Mouse (Mus musculus) kidney, adult 8-10 months (tissue): ENCODE results near the gene Polr2g.
"Not testable (repeated sequence)": the region's sequence is repeated elsewhere in the genome, so short reads cannot be mapped to it uniquely, and the experiment has no call there.

ENCODE experiments used
- DNase-seq, 2 experiments: peaks; one replicate each; pipeline ENCODE4 v3.0.0; 2022

Polr2g gene

DNA sequence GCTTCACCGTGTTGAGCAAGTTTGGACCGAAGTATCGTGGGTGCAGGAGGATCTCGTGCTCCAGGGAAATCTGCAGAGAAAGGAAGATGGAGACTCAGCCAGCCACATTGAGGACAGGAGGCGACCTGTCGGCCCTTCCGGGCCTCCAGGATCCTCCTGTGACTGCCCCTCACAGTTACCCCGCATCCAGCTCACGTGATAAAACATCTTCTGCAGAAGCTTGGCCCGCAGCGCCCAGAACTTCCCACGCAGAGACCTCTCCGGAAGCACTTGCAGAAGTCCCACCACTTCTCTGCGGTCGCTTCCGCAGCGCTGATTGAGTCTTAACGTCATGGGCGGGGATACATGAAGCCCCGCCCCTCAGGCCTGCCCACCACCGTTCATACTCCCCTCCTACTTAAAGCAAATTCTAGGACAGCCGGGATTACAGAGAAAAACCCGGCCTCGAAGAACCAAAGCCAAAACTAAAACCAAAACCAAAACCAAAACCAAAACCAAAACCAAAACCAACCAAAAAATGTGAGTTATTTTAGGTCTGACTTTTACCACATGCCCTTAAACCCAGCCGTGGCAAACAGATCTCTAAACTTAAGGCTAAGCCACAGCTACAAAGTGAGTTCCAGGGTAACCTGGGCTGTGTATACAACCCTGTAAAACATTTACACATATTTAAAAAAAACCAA lies at the start of gene Polr2g:
Polr2g (minus strand) TSS at position 314 of the 683 bp plus-strand sequence.
- peak; percentile 93 for DNase-seq

DNA sequence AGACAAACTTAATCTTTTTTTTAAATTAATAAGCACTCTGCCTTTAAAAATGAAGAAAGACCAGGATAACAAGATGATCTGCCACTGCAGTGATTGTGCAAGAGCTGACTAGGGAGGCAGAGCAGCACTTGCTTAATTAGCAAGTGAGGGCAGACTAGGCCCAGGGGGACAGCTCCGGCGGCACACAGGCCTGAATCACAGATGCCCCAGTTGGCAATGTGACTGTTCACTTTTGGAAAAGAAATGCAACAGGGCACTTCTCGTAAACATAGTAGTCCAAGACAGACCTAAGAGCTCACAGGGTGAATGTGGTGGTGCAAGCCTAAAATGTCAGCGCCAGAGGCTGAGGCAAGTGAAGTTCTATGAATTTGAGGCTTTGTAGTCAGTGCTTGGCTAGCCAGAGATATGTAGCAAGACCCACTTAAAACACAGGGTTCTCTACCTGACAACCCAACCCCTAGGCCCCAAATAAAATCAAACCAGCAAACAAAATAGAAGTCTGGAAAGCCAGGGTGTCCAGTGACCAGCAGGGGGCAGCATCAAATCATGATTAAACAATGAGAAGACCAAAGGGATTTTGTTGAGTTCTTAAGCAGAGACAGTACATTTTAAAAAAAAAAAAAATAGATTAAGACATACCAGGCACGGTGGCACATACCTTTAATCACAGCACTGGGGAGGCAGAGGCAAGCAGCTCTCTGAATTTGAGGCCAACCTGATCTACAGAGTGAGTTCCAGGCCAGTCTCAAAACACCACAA lies 46.2 kb upstream of the Polr2g start:
- peak; percentile 60 to 78 for DNase-seq

DNA sequence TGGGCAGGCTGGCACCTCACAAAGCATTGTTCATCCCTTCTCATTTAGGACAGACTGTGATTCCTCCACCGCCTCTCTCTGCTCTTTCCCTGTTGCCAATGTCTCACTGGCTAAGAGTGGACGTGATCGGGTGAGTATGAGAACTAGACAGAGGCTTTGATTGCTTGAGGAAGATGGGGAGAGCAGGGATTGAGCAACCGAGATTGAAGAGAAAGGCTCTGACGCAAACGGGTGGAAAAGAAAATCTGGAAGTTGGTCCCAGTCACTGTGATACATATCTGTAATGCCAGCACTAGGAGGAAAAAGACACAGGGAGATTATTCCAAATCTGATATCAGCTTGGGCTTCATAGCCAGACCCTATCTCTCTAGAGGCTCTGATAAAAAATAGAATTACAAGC lies 44.6 kb upstream of the Polr2g start:
- no peak for DNase-seq

DNA sequence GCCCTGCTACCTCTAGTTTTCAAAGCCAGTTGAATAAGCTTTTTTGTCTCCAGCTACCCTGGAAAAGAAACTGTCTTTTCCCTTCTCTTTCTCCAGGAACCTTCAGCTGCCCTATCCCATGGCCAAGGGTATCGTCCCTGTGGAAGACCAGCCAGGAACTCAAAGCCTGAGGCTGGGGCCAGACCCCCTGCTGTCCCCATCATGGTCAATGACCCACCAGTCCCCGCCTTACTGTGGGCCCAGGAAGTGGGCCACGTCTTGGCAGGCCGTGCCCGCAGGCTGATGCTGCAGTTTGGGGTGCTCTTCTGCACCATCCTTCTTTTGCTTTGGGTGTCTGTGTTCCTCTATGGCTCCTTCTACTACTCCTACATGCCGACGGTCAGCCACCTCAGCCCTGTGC lies 42.6 kb upstream of the Polr2g start:
- DNase-seq = no peak

DNA sequence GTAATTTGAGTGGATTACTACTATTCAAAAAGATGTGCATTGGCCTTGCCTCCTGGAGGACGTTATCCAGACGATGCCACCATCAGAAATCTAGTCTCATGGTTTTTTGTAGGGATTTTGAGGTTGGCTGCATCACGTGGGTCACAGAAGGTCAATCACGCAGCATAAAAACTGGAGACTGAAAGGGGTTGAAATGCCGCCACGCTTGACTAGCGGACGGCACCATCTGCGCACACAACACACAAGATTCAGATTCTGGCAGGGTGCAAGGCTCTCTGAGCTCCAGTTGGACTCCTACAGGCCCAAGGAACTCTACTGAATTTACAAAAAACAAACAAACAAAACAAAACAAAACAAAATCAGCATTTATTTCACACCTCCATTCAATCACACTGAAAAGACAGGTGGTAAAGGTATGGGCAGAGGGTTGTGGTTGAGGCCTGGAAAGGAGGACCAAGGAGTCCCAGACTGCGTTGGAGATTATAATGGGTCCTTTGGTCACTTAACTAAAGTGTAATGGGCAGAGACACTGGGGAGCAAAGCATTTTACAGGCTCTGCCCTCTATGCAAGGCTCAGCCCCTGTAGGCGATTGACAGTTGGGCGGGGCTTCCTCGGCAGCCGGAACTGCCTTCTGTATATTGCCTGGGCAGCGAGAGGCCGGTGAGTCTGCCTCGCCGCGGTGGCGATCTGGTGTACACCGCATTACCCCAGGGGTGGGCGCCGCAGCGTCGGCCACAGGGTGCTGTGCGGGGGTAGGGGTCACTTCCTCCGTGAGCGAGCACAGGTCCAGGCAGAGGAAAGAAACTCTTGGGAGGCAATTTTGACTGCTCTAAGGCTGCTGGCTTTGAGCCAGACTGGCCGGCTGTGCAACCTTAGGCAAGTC lies 41.8 kb upstream of the Polr2g start:
- DNase-seq = peak; percentile 79 to 86

DNA sequence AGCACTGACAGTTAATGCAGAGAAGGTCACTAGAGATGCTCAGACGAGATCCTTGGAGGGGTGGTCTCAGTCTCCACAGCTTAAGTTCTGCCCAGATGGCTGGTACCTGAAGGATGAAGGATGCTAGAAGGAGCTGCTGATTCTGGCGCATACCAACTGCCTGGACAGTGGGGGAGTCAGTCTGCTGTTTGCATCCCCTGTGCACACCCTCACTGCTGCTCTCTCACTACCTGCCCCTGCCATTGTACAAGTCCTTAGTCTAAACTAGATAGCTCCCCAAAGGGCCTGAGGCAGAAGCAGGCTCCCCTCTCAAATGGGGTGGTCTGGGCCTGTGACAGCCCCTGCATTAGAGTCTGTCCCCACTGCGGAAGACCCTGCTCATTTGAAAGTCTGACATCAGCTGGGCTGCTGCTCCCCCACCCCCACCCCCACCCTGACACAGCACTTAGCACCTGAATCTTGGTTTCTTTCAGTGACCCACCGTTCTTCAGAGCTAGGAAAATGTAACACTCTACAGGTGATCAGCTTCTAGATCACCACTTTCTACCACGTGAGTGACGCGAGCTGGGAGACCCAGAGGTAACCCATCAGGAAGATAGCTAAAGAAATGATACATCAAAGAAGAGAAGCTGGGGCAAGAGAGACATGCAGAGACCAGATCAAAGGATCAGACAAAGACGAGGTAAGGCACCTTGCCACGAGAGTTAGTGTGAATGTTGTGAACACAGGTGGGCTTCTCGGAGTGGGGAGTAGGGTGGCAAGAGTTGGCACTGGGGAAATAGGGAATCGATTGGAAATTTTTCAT lies 40.9 kb upstream of the Polr2g start, which contains the start of gene Gng3:
Gng3 (minus strand) TSS at position 92 of the 805 bp plus-strand sequence.
- no peak for DNase-seq

DNA sequence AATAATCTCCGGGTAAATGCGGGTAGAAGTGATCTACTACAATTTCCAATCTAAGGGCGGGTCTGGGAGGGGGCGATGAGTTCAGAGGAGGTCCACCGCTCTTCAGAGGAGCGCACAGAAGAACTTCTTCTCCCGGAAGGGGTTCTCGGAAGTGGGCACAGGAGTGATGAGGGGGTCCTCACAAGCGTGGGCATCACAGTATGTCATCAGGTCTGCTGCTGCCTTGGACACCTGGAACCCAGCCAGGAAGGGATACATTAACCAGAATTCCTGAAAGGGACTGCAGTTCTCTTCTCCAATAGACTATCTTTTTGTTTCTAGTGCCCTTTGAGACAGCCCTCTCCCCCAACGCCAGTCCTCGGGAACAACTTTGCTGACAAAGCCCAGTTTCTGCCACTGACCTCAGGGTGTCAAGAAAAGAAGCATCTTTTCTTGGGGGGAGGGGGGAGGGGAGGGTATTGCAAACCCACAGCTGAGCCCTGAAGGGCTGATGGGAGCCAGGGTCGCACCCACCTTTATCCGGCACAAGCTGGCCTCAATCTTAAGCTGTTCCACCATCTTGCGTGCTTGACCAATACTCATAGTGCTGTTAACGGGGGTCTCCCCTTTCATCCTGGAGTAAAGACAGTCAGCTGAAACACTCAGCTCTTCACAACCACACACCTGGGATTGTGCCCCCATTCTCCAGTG lies 39.8 kb upstream of the Polr2g start:
- peak; percentile 73 to 76 for DNase-seq

DNA sequence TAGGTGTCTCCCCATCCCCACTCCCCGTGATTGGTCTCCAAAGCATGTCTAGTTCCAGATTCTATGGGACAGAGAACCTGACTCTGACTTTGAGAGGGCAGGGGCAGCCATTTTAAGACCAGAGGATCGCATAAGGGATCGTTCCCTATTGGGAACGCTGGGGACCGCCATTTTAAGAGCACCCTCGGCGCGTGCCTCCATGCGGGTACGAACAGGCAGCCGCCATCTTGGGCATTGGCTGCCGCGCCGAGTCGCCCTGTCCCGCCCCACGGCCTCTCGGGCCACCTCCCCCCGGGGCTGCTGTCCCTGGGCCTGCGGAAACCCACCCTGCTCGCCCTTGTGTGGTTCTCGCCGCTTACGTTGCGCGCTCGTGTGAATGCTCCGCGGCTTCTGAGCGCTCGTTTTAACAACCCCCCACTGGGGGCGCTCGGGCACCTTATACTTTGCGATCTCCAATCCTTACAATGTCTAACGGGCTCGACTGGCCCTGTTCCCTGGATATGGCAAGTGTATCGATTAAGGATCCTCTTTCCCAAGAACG lies 38.9 kb upstream of the Polr2g start, which contains the start of gene Bscl2:
Bscl2 (plus strand) TSS at position 217 of the 541 bp plus-strand sequence.
- peak; percentile 73 to 86 for DNase-seq

DNA sequence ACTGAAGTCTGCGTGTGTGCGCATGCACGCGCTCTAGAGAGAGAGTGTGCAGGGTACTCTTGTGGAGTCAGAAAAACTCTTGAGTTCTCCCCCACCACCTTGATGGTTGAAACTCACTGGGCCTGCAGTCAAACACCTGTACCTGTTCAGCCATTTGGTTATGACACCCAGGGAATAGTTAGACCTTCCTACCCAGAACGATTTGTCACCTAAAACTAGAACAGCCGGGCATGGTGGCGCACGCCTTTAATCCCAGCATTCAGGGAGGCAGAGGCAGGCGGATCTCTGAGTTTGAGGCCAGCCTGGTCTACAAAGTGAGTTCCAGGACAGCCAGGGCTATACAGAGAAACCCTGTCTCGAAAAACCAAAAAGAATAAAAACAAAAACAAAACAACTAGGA lies 38.0 kb upstream of the Polr2g start:
- not testable (repeated sequence) for DNase-seq

DNA sequence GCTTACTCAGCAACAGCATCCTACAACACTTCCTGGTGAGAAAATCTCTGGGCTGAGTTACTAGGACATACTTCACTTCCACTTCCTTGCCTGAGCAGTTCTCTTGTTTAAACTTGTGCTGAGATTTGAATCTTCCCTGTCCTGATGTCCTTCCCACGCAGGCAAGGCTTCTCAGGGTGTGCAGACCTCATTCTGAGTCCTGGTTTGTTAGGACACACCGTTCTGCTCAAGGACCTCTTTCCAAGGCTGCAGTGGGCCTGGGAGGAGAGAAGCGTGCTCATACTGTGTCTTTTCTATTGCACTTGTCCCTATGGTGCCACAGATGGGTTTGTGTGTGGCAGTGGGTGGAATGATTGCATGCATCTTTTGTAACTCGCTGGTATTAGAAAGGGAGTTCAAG lies 34.6 kb upstream of the Polr2g start:
- no peak for DNase-seq

DNA sequence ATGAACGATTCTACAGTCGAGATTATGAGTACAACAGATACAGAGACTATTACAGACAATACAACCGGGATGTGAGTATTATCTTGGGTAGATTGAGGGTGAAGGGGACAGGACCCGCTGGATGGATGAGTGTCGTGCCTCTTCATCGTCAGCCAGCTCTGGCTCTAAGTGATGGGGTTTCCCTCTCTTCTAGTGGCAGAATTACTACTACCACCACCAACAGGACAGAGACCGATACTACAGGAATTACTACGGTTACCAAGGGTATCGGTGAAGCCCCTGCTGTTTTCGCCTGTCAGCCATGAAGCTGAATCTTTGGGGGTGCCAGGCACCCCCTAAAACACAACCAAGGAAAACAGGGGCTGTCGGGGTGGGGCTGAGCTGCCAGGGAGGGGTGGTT lies 32.9 kb upstream of the Polr2g start:
- no peak for DNase-seq

DNA sequence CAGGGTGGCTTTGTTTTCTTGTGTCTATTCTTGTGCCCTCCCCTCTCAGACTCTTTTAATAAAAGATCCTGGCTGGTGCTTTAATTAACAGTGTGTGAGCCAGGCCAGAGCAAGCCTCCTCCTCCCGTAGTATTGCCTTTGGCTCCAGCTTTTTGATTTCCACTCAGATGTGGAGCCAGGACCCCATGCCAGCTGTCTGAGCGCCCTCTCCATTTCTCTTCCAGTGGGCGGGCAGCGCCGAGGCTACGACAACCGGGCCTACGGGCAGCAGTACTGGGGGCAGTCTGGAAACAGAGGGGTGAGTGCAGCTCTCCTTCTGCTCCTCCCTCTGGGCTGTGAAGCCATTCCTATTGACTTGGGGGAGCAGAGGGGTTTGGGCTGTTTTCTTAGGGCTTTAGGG lies 32.3 kb upstream of the Polr2g start:
- DNase-seq = no peak

DNA sequence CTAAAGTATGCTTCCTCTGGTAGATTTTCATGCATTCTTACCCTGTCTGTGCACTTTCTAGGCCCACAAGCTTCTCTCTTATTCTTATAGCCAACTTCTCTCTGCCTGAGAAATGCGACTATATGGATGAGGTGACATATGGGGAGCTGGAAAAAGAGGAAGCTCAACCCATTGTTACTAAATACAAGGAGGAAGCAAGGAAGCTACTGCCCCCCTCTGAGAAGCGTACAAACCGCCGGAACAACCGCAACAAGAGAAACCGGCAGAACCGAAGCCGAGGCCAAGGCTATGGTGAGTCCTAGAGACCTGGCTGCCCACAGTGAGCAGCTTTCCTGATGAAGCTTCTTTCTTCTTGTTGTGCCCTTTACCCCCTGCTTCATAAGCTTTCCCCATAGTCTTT lies 31.3 kb upstream of the Polr2g start, which contains the start of gene AC129217.1:
AC129217.1 (plus strand) TSS at position 114 of the 400 bp plus-strand sequence.
- DNase-seq = no peak

DNA sequence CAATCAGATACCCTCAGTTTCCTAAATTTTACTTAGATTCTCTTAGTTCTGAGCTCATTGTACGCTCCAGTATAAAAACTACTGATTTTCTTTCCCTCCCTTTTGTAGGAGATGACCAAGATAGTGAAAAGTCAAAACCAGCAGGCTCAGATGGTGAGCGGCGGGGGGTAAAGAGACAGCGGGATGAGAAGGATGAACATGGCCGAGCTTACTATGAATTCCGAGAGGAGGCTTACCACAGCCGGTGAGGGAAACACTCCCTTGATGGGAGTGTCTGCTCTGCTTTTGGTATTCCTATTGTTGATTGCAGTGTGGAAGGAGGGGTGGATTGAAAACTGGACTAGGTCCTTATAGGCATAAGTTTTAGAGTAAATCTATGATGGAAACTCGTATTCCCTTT lies 24.3 kb upstream of the Polr2g start:
- no peak for DNase-seq

DNA sequence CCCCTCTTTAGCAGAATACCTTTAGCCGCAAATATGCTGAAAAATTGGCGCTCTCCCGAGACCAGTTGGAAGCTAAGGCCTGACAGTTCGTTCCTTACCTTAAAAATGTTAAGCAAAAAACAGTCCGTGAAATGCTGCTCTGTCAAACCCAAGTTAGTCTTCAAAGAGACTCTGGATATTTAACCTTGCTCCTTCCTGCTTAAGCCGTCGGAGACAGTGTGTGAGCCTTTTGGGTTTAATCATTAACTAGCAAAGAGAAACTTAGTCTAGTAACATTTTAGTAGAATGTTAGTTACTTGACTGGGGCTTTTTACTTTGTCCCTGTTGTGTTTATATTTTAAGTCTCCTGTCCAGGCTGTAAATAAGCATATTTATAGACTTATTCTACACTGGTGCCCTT lies 22.8 kb upstream of the Polr2g start:
- DNase-seq = peak; percentile 65 to 74

DNA sequence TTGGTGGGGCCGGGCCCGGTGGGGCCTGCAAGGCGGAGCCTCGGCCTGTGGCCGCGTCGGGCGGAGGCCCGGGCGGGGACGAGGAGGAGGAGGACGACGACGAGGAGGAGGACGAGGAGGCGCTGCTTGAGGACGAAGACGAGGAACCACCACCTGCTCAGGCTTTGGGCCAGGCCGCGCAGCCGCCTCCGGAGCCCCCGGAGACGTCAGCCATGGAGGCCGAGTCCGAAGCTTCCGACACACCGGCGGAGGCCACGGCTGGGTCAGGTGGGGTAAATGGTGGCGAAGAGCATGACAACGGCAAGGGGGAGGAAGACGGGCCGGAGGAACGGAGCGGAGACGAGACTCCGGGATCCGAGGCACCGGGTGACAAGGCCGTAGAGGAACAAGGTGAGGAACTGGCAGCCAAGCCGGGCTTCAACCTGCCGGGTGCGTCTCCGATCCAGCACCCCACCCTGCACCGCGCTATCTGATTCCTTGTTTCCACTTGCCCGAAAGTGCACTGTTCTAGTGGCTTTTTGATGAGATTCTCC lies 22.1 kb upstream of the Polr2g start:
- DNase-seq = no peak

DNA sequence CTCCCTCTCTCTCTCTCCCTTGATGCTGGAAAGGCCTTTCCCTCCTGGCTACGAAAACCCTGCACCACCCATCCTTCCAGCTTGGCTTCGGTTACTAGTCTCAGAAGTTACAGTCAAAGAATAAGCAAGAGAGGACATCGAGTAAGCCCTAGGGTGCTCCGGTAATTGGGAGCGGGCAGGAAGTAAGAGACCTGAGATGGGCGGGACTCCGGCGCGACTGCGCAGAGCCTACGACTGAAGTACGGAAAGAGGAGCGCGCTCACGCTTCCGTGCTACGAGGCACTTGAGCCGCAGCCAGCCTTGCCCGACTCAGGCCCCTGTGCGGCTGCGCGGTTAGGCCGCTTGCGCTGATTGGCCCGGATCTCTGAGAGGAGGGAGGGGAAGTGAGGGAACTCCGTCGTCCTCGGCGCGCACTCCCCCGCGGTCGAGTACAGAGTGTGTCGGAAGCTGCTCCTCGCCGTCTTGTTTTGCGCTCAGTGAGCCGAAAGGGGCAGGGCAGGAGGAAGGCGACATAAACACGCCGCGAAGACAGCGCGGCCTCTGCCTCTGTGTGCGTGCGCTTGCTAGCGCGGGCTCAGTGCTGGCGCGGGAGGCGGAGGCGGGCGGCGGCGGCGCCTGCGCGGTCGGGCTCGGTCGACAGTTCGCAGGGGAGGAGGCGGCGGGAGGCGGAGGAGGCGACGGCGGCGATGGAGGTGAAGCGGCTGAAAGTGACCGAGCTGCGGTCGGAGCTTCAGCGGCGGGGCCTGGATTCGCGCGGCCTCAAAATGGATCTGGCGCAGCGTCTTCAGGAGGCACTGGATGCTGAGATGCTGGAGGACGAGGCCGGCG lies 21.4 kb upstream of the Polr2g start, which contains the start of gene Hnrnpul2:
Hnrnpul2 (plus strand) TSS at position 415 of the 828 bp plus-strand sequence.
- DNase-seq = peak; percentile 98 to 99

DNA sequence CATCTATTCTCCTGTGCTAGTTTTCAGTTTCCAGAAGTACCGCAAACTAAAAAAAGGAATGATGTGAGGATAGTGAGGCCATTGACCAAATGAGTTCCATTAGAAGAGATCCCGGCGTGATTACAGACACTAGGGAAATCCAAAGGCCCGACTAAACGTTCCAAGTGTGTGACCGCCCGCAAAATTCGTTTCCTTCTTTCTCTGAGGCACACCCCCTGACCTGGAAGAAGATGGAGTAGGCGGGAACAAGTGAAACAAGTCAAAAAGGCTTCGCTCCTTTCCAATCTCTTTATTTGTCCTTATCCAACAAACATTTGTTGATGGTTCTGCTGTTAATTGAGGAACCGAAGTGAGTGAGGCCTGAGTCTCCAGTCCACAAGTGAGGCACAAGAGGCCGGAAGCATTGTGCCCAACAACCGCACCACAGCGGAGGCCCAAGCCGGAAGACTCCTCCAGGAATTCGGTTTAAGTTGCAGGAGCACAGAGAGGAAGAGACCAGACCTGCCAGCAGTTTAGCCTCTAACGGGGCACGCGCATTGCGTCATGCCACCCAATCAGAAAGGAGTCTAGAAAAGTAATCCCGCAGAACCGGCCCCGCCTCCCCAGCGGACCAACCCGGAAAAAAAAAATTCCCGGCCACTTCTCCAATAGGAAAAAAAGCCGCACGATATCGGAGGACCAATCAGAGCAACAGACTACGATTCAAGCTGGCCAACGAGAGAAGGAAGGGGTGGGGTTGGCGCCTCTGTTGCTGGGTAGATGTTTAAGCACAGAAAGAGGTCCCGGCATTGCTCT lies 20.6 kb upstream of the Polr2g start, which contains the start of gene Ttc9c:
Ttc9c (minus strand) TSS at position 533 of the 795 bp plus-strand sequence.
- peak; percentile 98 to 99 for DNase-seq

DNA sequence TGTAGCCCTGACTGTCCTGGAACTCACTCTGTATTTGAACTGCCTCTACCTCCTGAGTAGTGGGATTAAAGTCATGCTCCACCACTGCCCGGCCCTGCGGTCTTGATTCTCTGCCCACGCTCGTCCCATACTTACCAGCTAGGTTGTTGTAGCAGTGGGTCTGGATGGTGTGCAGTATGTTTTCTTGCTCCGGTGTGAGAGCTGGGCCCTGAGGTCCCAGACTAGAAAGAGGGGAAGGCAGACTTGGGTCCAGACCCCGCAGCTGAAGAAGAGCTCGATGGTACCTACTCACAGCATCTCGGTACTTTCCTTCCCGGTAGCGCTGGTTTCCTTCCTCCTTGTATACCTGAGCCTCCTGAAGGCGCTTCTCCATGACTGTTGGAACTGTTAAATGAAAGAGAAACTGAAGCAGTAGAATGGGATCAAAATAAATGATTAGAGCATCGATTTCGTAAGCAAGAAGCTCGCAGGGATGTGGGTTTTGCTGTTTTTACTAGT lies 20.0 kb upstream of the Polr2g start:
- no peak for DNase-seq
